Mouse (Mus musculus) lung, adult 2 months (tissue): ENCODE measurements around the gene Smad1. TPM values are rescaled to one million over a fixed set of nuclear protein-coding genes. Genes with fewer than 3 reads are reported as not detected.

Source experiments
- DNase-seq: peaks from one replicate; pipeline ENCODE4 v3.0.0; 2022
- H3K4me1 ChIP-seq: fragments of 200-500 bp; 2 replicates; pipeline ENCODE4 v1.6.1; 2011; ENCODE audit warnings: low read length; ENCODE audit not compliant: control insufficient read depth, insufficient read depth
- H3K4me3 ChIP-seq: fragments of 200-500 bp; replicated peaks from 2 replicates; pipeline ENCODE3; 2011; ENCODE audit warnings: low read depth, mild to moderate bottlenecking, control low read depth, low read length; ENCODE audit errors: extremely low read depth
- CTCF ChIP-seq: fragments of 200-500 bp; IDR thresholded peaks from 2 replicates; pipeline ENCODE4 v1.5.1; 2011; ENCODE audit warnings: mild to moderate bottlenecking, low read length, control low read depth; ENCODE audit not compliant: insufficient read depth
- POLR2A ChIP-seq: fragments of 200-500 bp; IDR thresholded peaks from 2 replicates; pipeline ENCODE4 v1.6.1; 2011; ENCODE audit warnings: low read depth, mild to moderate bottlenecking, control low read depth, low read length, borderline replicate concordance; ENCODE audit errors: extremely low read depth
- WGBS: fragments of 180-500 bp; shearing (Covaris S2); methylation state at CpG from one replicate; pipeline ENCODE4 v1.1.7; 2018; 5-methylcytosine and 5-hydroxymethylcytosine counted together
- polyA plus RNA-seq: library from polyadenylated mRNA; depleted of rRNA; stranded (reverse); fragments of >200 nt; gene quantifications from 2 replicates; pipeline ENCODE4 v1.2.3, GENCODE M21; 2012

Gene Smad1
- polyA plus RNA-seq, 1 experiment: 35.0 TPM

DNA sequence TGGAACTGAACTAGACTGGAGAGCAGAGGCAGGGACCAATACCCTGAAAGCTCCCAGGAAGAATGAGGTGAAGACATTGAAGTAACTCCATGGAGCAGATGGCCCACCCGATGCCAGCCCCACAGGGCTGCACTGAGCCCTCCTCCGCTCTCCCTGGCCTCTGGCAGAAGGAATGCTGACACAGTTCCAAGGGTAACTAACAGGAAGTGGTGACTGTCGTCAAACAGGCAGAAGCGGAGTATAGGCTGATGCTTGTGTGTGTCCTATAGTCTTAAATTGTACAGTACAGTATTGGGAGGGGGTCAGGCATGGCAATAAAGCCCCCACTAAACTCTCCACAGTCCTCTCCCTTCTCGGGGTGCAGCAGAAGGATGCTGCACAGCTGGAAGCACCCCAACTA, 24.9 kb downstream of the Smad1 start:
- TF ChIP-seq CTCF (no peak), POLR2A (no peak)
- no peak for DNase-seq
- 12% methylated on average over 5 of the region's 5 CpGs for WGBS
- H3K4me1 ChIP-seq: peaks cover 29% of the 10 kb centered on the region
- no peak overlapping the region for H3K4me3 ChIP-seq

DNA sequence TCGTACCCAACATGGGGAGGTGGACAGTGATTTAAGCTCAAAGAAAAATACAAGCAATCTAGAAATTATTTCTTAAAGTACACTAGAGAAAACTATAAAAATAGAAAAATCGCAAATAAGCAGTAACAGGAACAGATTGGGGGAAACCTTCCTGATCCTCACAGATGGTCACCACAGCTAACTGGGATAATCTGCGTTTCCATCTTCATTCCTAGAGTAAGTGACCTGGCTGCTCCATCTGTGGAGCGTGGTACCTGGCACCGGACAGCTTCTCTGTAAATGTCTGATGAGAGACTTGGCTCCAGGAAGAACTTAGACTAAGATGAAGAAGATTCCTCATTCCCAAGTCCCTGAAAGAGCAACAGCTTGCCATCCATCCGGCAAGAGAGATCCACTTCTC, 25.8 kb downstream of the Smad1 start:
- 78% methylated on average over 6 of the region's 6 CpGs for WGBS
- Histone ChIP-seq H3K4me1 (peaks cover 29% of the 10 kb centered on the region), H3K4me3 (no peak overlapping the region)
- no peak for DNase-seq
- no peak for TF ChIP-seq POLR2A
- TF ChIP-seq CTCF: no peak

- Histone ChIP-seq H3K4me1 (peaks cover 29% of the 10 kb centered on the region), H3K4me3 (no peak overlapping the region)
- 64% methylated on average over 8 of the region's 8 CpGs for WGBS
- TF ChIP-seq POLR2A (no peak), CTCF (no peak)
- no peak for DNase-seq
These were observed 26.4 kb downstream of the Smad1 start for GRCm38 (mm10) chr8:79372960-79373359.

- Histone ChIP-seq H3K4me1 (peaks cover 29% of the 10 kb centered on the region), H3K4me3 (no peak overlapping the region)
- no peak for DNase-seq
- WGBS: 40% methylated on average over 9 of the region's 9 CpGs
- no peak for TF ChIP-seq CTCF
- TF ChIP-seq POLR2A: no peak
These were observed 26.8 kb downstream of the Smad1 start for GRCm38 (mm10) chr8:79372521-79372920.

DNA sequence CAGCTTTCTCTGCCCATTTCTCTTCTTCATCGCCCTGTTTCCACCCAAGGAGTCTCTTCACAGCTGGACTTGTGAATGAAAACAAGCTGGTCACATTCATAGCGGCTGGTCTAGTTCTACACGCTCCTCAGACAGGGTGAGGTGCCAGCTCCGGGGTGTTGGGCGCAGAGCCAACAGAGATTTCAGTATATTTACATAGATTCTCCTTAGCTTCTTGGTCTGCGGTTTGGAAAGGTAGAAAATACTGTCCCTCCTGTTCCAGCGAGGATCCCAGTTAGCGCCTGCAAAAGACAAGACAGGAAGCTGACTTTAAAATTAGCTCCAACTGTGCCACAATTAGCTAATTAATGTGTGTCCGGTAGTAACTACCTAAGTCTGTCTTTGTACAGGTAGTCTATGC, 27.2 kb downstream of the Smad1 start:
- 56% methylated on average over 9 of the region's 9 CpGs for WGBS

GRCm38 (mm10) chr8:79370646-79371290, 28.6 kb downstream of the Smad1 start:
- 57% methylated on average over 12 of the region's 12 CpGs for whole genome bisulfite sequencing
- H3K4me1 ChIP-seq: peaks cover 34% of the 10 kb centered on the region
- DNase-seq: no peak
- no peak for TF ChIP-seq CTCF
- TF ChIP-seq POLR2A: no peak
- peak overlapping the region; percentile 18 for H3K4me3 ChIP-seq

More for the DNA sequence above, 27.2 kb downstream of the Smad1 start:
- Histone ChIP-seq H3K4me3 (no peak overlapping the region), H3K4me1 (peaks cover 29% of the 10 kb centered on the region)
- DNase-seq: no peak
- TF ChIP-seq CTCF (no peak), POLR2A (no peak)

DNA sequence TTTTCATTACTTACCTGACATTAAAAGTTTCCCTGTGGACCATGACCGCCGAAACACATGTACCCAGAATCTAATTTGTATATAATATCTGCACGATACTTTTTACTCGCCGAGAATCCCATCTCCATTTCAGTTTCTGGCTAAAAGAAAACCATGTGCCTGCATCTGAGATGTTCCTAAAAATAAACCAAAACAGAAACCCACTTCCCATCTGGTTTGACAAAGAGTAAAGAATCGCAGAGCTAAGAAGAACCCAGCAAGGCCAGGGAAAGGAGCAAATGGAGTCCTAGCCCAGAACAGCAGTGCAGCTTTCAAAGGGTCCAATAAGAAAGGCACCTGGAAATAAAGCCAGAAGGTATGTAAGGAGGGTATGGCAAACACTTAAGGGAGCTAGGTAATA, 30.2 kb downstream of the Smad1 start:
- TF ChIP-seq CTCF (no peak), POLR2A (no peak)
- 81% methylated on average over 6 of the region's 6 CpGs for WGBS
- no peak overlapping the region for H3K4me3 ChIP-seq
- peaks cover 31% of the 10 kb centered on the region for H3K4me1 ChIP-seq
- DNase-seq: no peak

- DNase-seq: no peak
- 65% methylated on average over 4 of the region's 4 CpGs for WGBS
- peaks cover 30% of the 10 kb centered on the region for H3K4me1 ChIP-seq
- H3K4me3 ChIP-seq: no peak overlapping the region
- TF ChIP-seq CTCF: no peak
- no peak for TF ChIP-seq POLR2A
These were observed 31.4 kb downstream of the Smad1 start for GRCm38 (mm10) chr8:79367959-79368358.

- WGBS: 16% methylated on average over 12 of the region's 12 CpGs
- Histone ChIP-seq H3K4me3 (no peak overlapping the region), H3K4me1 (peaks cover 33% of the 10 kb centered on the region)
- TF ChIP-seq POLR2A (no peak), CTCF (no peak)
- no peak for DNase-seq
These were observed 32.0 kb downstream of the Smad1 start for GRCm38 (mm10) chr8:79367350-79367749.

DNA sequence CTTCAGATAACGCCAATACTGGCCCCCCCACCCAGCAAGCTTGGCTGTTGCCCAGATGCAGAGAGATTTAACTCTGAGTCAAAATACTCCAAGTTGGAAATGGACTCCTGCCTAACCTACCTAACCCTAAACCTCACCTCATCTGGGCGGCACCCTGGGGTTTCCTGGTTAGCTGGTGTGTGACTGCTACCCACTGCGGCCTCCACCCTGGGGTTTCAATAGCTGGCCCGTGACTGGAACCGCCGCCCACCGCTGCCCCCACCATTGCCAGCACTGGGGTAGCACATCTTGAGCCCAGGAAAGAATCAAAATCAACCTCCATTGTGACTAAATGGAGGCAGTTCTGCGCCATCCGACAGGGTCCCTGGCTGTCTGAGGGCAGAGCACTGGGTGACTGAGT, 33.1 kb downstream of the Smad1 start:
- Histone ChIP-seq H3K4me1 (peaks cover 26% of the 10 kb centered on the region), H3K4me3 (no peak overlapping the region)
- 79% methylated on average over 9 of the region's 9 CpGs for WGBS
- TF ChIP-seq POLR2A: no peak
- DNase-seq: no peak
